ENCODE assay signal across 8 mouse cellular contexts in genomic region chr10:75833456-75834080, GRCm38 (mm10). TPM values are rescaled to one million over a fixed set of nuclear protein-coding genes. Genes with fewer than 3 reads are reported as not detected.
A peak's percentile ranks its signal among the peaks of the same experiment; 100 is the strongest.
DNase-seq lines count a peak whose midpoint lies in the region; ATAC-seq and TF ChIP-seq lines count a peak whose summit lies in the region.

No protein-coding gene starts in this region.

- ATAC-seq in forebrain, postnatal 0 days, result no peak
- peak; percentile 12 for ATAC-seq in lung, postnatal 0 days
- no peak for ATAC-seq in stomach, embryonic 14.5 days (ENCODE audit: insufficient number of reproducible peaks, insufficient read depth, low FRiP score, low read depth)

- TF ChIP-seq EP300 in lung, postnatal 0 days (IDR thresholded peaks at IDR 0.05), result no peak

- TF ChIP-seq POLR2A in kidney, adult 2 months (IDR thresholded peaks at IDR 0.05; ENCODE audit: low read depth, low read length), result no peak

- no peak for DNase-seq in left cerebral cortex, adult 2 months (ENCODE audit: extremely low spot score in 1 of 2, low spot score in 2 of 2)
- no peak for DNase-seq in left cerebral cortex, postnatal 25 days (ENCODE audit: low spot score in 2 of 2)
- DNase-seq in forebrain, postnatal 0 days, result no peak
- peak; percentile 55 for DNase-seq in kidney, adult 2 months
- DNase-seq in lung, postnatal 0 days (ENCODE audit: low spot score), result peak; percentile 30
- DNase-seq in c-Kit-positive CD71-positive TER-119-positive erythroid progenitor cells, embryonic 14.5 days (ENCODE audit: low spot score), result no peak
- no peak for DNase-seq in right cerebral cortex, postnatal 10 days (ENCODE audit: low spot score in 2 of 2)

- TF ChIP-seq CTCF in left cerebral cortex, adult 2 months (IDR thresholded peaks at IDR 0.05), result no peak
- no peak for TF ChIP-seq CTCF in forebrain, postnatal 0 days (IDR thresholded peaks at IDR 0.05; ENCODE audit: low read depth)
- TF ChIP-seq CTCF in kidney, adult 2 months (conservative IDR thresholded peaks at IDR 0.05; ENCODE audit: insufficient read depth, insufficient read length, low read depth, low read length), result no peak
- no peak for TF ChIP-seq CTCF in lung, postnatal 0 days (IDR thresholded peaks at IDR 0.05)

- no peaks in the 10 kb centered on the region for H3K9me3 ChIP-seq in forebrain, postnatal 0 days (ENCODE audit: low read length)
- H3K9me3 ChIP-seq in lung, postnatal 0 days (ENCODE audit: low read length), result no peaks in the 10 kb centered on the region
- H3K9me3 ChIP-seq in stomach, embryonic 14.5 days (ENCODE audit: control insufficient read depth, low read depth, low read length), result no peaks in the 10 kb centered on the region

- peak overlapping the region; percentile 66 for H3K4me2 ChIP-seq in forebrain, postnatal 0 days (ENCODE audit: low read depth)
- H3K4me2 ChIP-seq in lung, postnatal 0 days (replicated peaks; ENCODE audit: low read depth, low read length), result peak overlapping the region; percentile 66
- peak overlapping the region; percentile 55 for H3K4me2 ChIP-seq in stomach, embryonic 14.5 days (replicated peaks; ENCODE audit: low read depth, low read length)

- H3K36me3 ChIP-seq in forebrain, postnatal 0 days (ENCODE audit: insufficient read depth), result no peaks in the 10 kb centered on the region
- H3K36me3 ChIP-seq in kidney, adult 2 months (ENCODE audit: control insufficient read depth, insufficient read depth, low read length), result no peaks in the 10 kb centered on the region; the same call in 1 of the 2 replicates
- no peaks in the 10 kb centered on the region for H3K36me3 ChIP-seq in lung, postnatal 0 days (ENCODE audit: insufficient read depth, low read length)
- H3K36me3 ChIP-seq in stomach, embryonic 14.5 days (ENCODE audit: control insufficient read depth, insufficient read depth, low read length), result no peaks in the 10 kb centered on the region

- H3K27me3 ChIP-seq in forebrain, postnatal 0 days (ENCODE audit: insufficient read depth, low read length), result peaks cover 24% of the 10 kb centered on the region
- H3K27me3 ChIP-seq in kidney, adult 2 months (replicated peaks; ENCODE audit: control insufficient read depth, insufficient read depth, low read length), result no peaks in the 10 kb centered on the region
- no peaks in the 10 kb centered on the region for H3K27me3 ChIP-seq in lung, postnatal 0 days (replicated peaks; ENCODE audit: insufficient read depth, low read length)
- no peaks in the 10 kb centered on the region for H3K27me3 ChIP-seq in stomach, embryonic 14.5 days (ENCODE audit: control insufficient read depth, insufficient read depth, low read length)

- no peak overlapping the region; the same call in 1 of the 2 replicates for H3K9ac ChIP-seq in forebrain, postnatal 0 days
- peak overlapping the region; percentile 37; the same call in 1 of the 2 replicates for H3K9ac ChIP-seq in lung, postnatal 0 days (replicated peaks; ENCODE audit: low read depth)
- 0 out of 2 replicates have a peak overlapping the region, but pooled peaks have one; percentile 4 for H3K9ac ChIP-seq in stomach, embryonic 14.5 days (replicated peaks; ENCODE audit: low read depth, low read length)

- 20% methylated on average over 21 of the region's 21 CpGs for WGBS in forebrain, postnatal 0 days
- 5% methylated on average over 21 of the region's 21 CpGs for WGBS in kidney, adult 2 months
- WGBS in lung, postnatal 0 days, result 13% methylated on average over 21 of the region's 21 CpGs
- WGBS in stomach, embryonic 14.5 days, result 11% methylated on average over 21 of the region's 21 CpGs

- H3K4me3 ChIP-seq in left cerebral cortex, adult 2 months, result peak overlapping the region; percentile 44
- peak overlapping the region; percentile 41 for H3K4me3 ChIP-seq in forebrain, postnatal 0 days (ENCODE audit: low read depth, low read length)
- peak overlapping the region; percentile 62 for H3K4me3 ChIP-seq in kidney, adult 2 months (ENCODE audit: insufficient read depth, low read depth, low read length)
- peak overlapping the region; percentile 45 for H3K4me3 ChIP-seq in lung, postnatal 0 days (ENCODE audit: low read depth, low read length)
- peak overlapping the region; percentile 27 for H3K4me3 ChIP-seq in stomach, embryonic 14.5 days (ENCODE audit: low read depth, low read length)

- peaks cover 20% of the 10 kb centered on the region for H3K4me1 ChIP-seq in forebrain, postnatal 0 days (ENCODE audit: insufficient read depth)
- peaks cover 8% of the 10 kb centered on the region; the same call in 1 of the 2 replicates for H3K4me1 ChIP-seq in kidney, adult 2 months (ENCODE audit: control insufficient read depth, insufficient read depth, low read length)
- peaks cover 5% of the 10 kb centered on the region; the same call in 1 of the 2 replicates for H3K4me1 ChIP-seq in lung, postnatal 0 days (ENCODE audit: insufficient read depth, low read depth, low read length)
- peaks cover 20% of the 10 kb centered on the region for H3K4me1 ChIP-seq in stomach, embryonic 14.5 days (ENCODE audit: control insufficient read depth, insufficient read depth, low read length)

- H3K27ac ChIP-seq in left cerebral cortex, adult 2 months, result no peak overlapping the region; the same call in 1 of the 2 replicates
- H3K27ac ChIP-seq in forebrain, postnatal 0 days (ENCODE audit: low read depth, low read length), result no peak overlapping the region
- H3K27ac ChIP-seq in kidney, adult 2 months (ENCODE audit: insufficient read depth, low read depth, low read length), result peak overlapping the region; percentile 96
- H3K27ac ChIP-seq in lung, postnatal 0 days (ENCODE audit: low read length), result peak overlapping the region; percentile 85
- peak overlapping the region; percentile 4; the same call in 1 of the 2 replicates for H3K27ac ChIP-seq in stomach, embryonic 14.5 days (ENCODE audit: low read length)

- intact Hi-C loops in left cerebral cortex, adult 2 months (cut with DNase I), result loop anchor here (2.0 to 5.0 kb wide), 2 partner anchors 36 to 61 kb away; partner anchors contain the start of genes Ddt and Gstt1
- intact Hi-C loops in left cerebral cortex, postnatal 25 days (cut with DNase I), result loop anchor here (5.0 kb wide), 1 partner anchor 51 kb away; the partner anchor contains the start of genes Gm20441 and Gstt3

RNA-seq across cellular contexts. Expression of gene Gstt2, which starts 3.7 kb away (rescaled TPM):
- total RNA-seq in left cerebral cortex, adult 2 months (2021), result 1 to 10 TPM; 4.6 to 4.8 TPM
- total RNA-seq in left cerebral cortex, postnatal 25 days (2021), result 1 to 10 TPM; 4.0 to 5.5 TPM
- 4.5 and 5.1 TPM in 2 replicates for total RNA-seq in forebrain, postnatal 0 days (2014; rRNA removed)
- 7.4 and 7.8 TPM in 2 replicates for polyA plus RNA-seq in forebrain, postnatal 0 days (2015; fragmentation: Nextera tagmentation; extraction: Ambion mirVana)
- 1,054 and 1,473 TPM in 2 replicates for polyA plus RNA-seq in kidney, adult 2 months (2012; rRNA removed)
- 40.6 and 44.7 TPM in 2 replicates for polyA plus RNA-seq in lung, postnatal 0 days (2015; fragmentation: Nextera tagmentation; extraction: Ambion mirVana)
- 43.5 and 47.4 TPM in 2 replicates for polyA plus RNA-seq in stomach, embryonic 14.5 days (2014; fragmentation: Nextera tagmentation; extraction: Ambion mirVana)

RNA-seq across cellular contexts. Expression of gene Gstt4, which starts 11.2 kb away (rescaled TPM):
- not detected for total RNA-seq in left cerebral cortex, adult 2 months (2021)
- not detected for total RNA-seq in left cerebral cortex, postnatal 25 days (2021)
- total RNA-seq in forebrain, postnatal 0 days (2014; rRNA removed), result not detected in 2 replicates
- not detected in 2 replicates for polyA plus RNA-seq in forebrain, postnatal 0 days (2015; fragmentation: Nextera tagmentation; extraction: Ambion mirVana)
- polyA plus RNA-seq in kidney, adult 2 months (2012; rRNA removed), result 0.11 and 0.23 TPM in 2 replicates
- not detected in 2 replicates for polyA plus RNA-seq in lung, postnatal 0 days (2015; fragmentation: Nextera tagmentation; extraction: Ambion mirVana)
- polyA plus RNA-seq in stomach, embryonic 14.5 days (2014; fragmentation: Nextera tagmentation; extraction: Ambion mirVana), result not detected in 2 replicates

RNA-seq across cellular contexts. Expression of gene Mif, which starts 26.5 kb away (rescaled TPM):
- 100 to 1,000 TPM; 475 to 526 TPM for total RNA-seq in left cerebral cortex, adult 2 months (2021)
- 100 to 1,000 TPM; 522 to 530 TPM for total RNA-seq in left cerebral cortex, postnatal 25 days (2021)
- 598 and 704 TPM in 2 replicates for total RNA-seq in forebrain, postnatal 0 days (2014; rRNA removed)
- 2,127 and 2,602 TPM in 2 replicates for polyA plus RNA-seq in forebrain, postnatal 0 days (2015; fragmentation: Nextera tagmentation; extraction: Ambion mirVana)
- 3,280 and 4,796 TPM in 2 replicates for polyA plus RNA-seq in kidney, adult 2 months (2012; rRNA removed)
- polyA plus RNA-seq in lung, postnatal 0 days (2015; fragmentation: Nextera tagmentation; extraction: Ambion mirVana), result 280 and 356 TPM in 2 replicates
- polyA plus RNA-seq in stomach, embryonic 14.5 days (2014; fragmentation: Nextera tagmentation; extraction: Ambion mirVana), result 1,950 and 2,198 TPM in 2 replicates

RNA-seq across cellular contexts. Expression of gene Gstt1, which starts 35.2 kb away (rescaled TPM):
- total RNA-seq in left cerebral cortex, adult 2 months (2021), result 10 to 100 TPM; 11.0 to 12.2 TPM
- total RNA-seq in left cerebral cortex, postnatal 25 days (2021), result 1 to 10 TPM; 6.2 to 7.0 TPM
- total RNA-seq in forebrain, postnatal 0 days (2014; rRNA removed), result 19.2 and 22.8 TPM in 2 replicates
- 18.6 and 21.3 TPM in 2 replicates for polyA plus RNA-seq in forebrain, postnatal 0 days (2015; fragmentation: Nextera tagmentation; extraction: Ambion mirVana)
- 492 and 514 TPM in 2 replicates for polyA plus RNA-seq in kidney, adult 2 months (2012; rRNA removed)
- polyA plus RNA-seq in lung, postnatal 0 days (2015; fragmentation: Nextera tagmentation; extraction: Ambion mirVana), result 36.4 and 38.3 TPM in 2 replicates
- polyA plus RNA-seq in stomach, embryonic 14.5 days (2014; fragmentation: Nextera tagmentation; extraction: Ambion mirVana), result 11.6 and 12.6 TPM in 2 replicates

RNA-seq across cellular contexts. Expression of gene Gstt3, which starts 52.4 kb away (rescaled TPM):
- 1 to 10 TPM; 1.7 to 2.8 TPM for total RNA-seq in left cerebral cortex, adult 2 months (2021)
- 1 to 10 TPM; 1.1 to 1.4 TPM for total RNA-seq in left cerebral cortex, postnatal 25 days (2021)
- 1.7 and 2.3 TPM in 2 replicates for total RNA-seq in forebrain, postnatal 0 days (2014; rRNA removed)
- polyA plus RNA-seq in forebrain, postnatal 0 days (2015; fragmentation: Nextera tagmentation; extraction: Ambion mirVana), result 1.8 and 2.2 TPM in 2 replicates
- 97.4 and 108 TPM in 2 replicates for polyA plus RNA-seq in kidney, adult 2 months (2012; rRNA removed)
- polyA plus RNA-seq in lung, postnatal 0 days (2015; fragmentation: Nextera tagmentation; extraction: Ambion mirVana), result 56.6 and 58.9 TPM in 2 replicates
- polyA plus RNA-seq in stomach, embryonic 14.5 days (2014; fragmentation: Nextera tagmentation; extraction: Ambion mirVana), result 46.5 and 48.5 TPM in 2 replicates

Comparison
In these comparisons a context has a peak if more than half of its experiments do, and no peak if none do; other contexts are left out.
1. DNase-seq: peak in kidney, adult 2 months (single experiment) and lung, postnatal 0 days (single experiment); none in left cerebral cortex, adult 2 months (0 of 2), left cerebral cortex, postnatal 25 days (0 of 2), forebrain, postnatal 0 days (single experiment), c-Kit-positive CD71-positive TER-119-positive erythroid progenitor cells, embryonic 14.5 days (single experiment) and right cerebral cortex, postnatal 10 days (0 of 2).
2. H3K27ac ChIP-seq: peak in kidney, adult 2 months (single experiment), lung, postnatal 0 days (single experiment) and stomach, embryonic 14.5 days (single experiment); none in left cerebral cortex, adult 2 months (single experiment) and forebrain, postnatal 0 days (single experiment).
3. RNA of gene Gstt2, which starts 3.7 kb away (polyA plus RNA-seq): 1,054 to 1,473 TPM in kidney, adult 2 months; 40.6 to 44.7 TPM in lung, postnatal 0 days, 43.5 to 47.4 TPM in stomach, embryonic 14.5 days and 7.4 to 7.8 TPM in forebrain, postnatal 0 days; every median in the first group is over 10 times any median in the second.
4. Peak in every context shown above with its lines, with median percentiles within 50 percentile points of each other: H3K4me3 ChIP-seq and H3K4me2 ChIP-seq.